Mouse (Mus musculus): ENCODE measurements around the gene Dph5.

DNA sequence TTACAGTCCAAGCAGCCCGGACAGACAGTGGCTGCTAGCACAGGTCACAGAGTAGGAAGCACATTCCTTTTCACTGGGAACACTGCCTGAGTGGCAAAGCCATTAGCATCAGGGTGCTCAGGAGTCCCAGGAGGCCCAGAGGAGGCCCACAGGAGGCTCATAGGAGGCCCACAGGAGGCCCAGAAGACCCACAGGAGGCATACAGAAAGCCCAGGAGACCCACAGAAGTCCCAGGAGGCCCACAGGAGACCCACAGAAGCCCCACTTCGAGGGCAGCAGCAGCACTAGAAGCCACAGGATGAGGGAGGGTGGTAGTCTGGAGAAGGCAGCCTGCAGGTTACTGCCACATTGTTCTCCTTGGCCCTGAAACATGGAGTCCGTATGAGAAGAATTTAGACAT lies 65.5 kb downstream of the Dph5 start:
- TF ChIP-seq CTCF (IDR thresholded peaks at IDR 0.05; ENCODE audit: low read depth, low read length): no peak
- TF ChIP-seq POLR2A (IDR thresholded peaks at IDR 0.05; ENCODE audit: extremely low read depth, insufficient read depth, low read length): no peak
